Mouse (Mus musculus) forebrain, embryonic 10.5 days (tissue): Measurements from ENCODE around the gene Stkld1. TPM values are rescaled to one million over a fixed set of nuclear protein-coding genes. Genes with fewer than 3 reads are reported as not detected.

Experiments used
- DNase-seq: peaks from one replicate; pipeline ENCODE4 v3.0.0-alpha.2; 2017; ENCODE audit warnings: low spot score; ENCODE audit errors: extremely low spot score
- H3K27ac ChIP-seq: fragments of 300-500 bp; sonication (generic); 2 replicates; pipeline ENCODE4 v1.5.1; 2016; ENCODE audit warnings: mild to moderate bottlenecking
- H3K27me3 ChIP-seq: fragments of 300-500 bp; sonication (generic); 2 replicates; pipeline ENCODE4 v1.6.1; 2016; ENCODE audit warnings: mild to moderate bottlenecking; ENCODE audit not compliant: poor library complexity, severe bottlenecking
- H3K36me3 ChIP-seq: fragments of 300-500 bp; sonication (generic); replicated peaks from 2 replicates; pipeline ENCODE4 v1.6.1; 2016; ENCODE audit warnings: mild to moderate bottlenecking, moderate library complexity
- H3K4me1 ChIP-seq: fragments of 300-500 bp; sonication (generic); 2 replicates; pipeline ENCODE4 v1.6.1; 2016
- H3K4me3 ChIP-seq: fragments of 300-500 bp; sonication (generic); 2 replicates; pipeline ENCODE4 v1.5.1; 2016; ENCODE audit warnings: mild to moderate bottlenecking, moderate library complexity
- H3K9me3 ChIP-seq: fragments of 300-500 bp; sonication (generic); 2 replicates; pipeline ENCODE4 v1.6.1; 2016; ENCODE audit warnings: mild to moderate bottlenecking, moderate library complexity
- WGBS: fragments of 180-500 bp; shearing (Covaris S2); methylation state at CpG from one replicate; pipeline ENCODE4 v1.1.7; 2016; 5-methylcytosine and 5-hydroxymethylcytosine counted together
- polyA plus RNA-seq: library from polyadenylated mRNA; unstranded; fragments of >200 nt; fragmentation: Nextera tagmentation; extraction: Ambion mirVana; gene quantifications from 2 replicates; pipeline ENCODE4 v1.2.1, GENCODE M21; 2016

The Stkld1 gene
- polyA plus RNA-seq, 1 experiment from 2014 or later = 0.09 TPM

DNA sequence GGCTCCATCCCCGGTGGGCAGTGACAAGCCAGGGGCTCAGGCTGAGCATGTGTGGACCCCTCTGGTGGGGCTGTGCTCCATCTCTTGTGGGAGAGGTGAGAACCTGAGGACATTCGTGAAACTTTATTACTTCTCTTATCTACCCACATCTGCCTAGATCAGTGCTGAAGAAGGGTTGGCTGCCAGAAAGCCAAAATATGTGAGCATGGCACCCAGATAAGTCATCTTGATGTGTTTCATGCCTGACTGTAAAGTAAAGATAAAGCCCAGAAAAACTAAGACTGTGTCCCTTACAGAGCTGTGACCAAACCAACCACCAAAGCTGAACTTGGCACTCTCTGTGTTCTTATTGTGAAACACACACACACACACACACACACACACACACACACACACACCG is 60.1 kb downstream of the Stkld1 start:
- DNase-seq = no peak
- H3K27ac ChIP-seq = no peak overlapping the region
- no peaks in the 10 kb centered on the region for H3K9me3 ChIP-seq
- 82% methylated on average over 3 of the region's 3 CpGs for WGBS
- no peak overlapping the region for H3K4me3 ChIP-seq
- no peaks in the 10 kb centered on the region for H3K36me3 ChIP-seq
- H3K27me3 ChIP-seq = no peaks in the 10 kb centered on the region
- H3K4me1 ChIP-seq = no peaks in the 10 kb centered on the region

DNA sequence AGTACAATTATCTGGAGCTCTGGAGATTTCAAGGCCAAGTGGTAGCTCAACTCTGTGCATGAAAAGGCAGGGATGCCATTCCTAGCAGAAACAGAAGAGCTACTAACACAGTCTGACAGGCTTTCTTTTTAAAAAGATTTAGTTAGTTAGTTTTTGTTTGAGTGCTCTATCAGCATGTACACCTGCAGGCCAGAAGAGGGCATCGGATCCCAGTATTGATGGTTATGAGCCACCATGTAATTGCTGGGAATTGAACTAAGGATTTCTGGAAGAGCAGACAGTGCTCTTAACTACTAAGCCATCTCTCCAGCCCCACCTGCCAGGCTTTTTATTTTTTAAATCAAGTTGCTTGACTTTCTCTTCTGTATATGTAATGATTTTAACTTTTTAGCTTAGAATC is 63.7 kb downstream of the Stkld1 start:
- no peak for DNase-seq
- no peaks in the 10 kb centered on the region for H3K4me1 ChIP-seq
- no peak overlapping the region for H3K27ac ChIP-seq
- H3K27me3 ChIP-seq = no peaks in the 10 kb centered on the region
- H3K9me3 ChIP-seq = no peaks in the 10 kb centered on the region
- no peak overlapping the region for H3K4me3 ChIP-seq
- no peaks in the 10 kb centered on the region for H3K36me3 ChIP-seq
- 93% methylated on average over 1 of the region's 1 CpGs for WGBS

GRCm38 (mm10) chr2:26997993-26998392 is 64.1 kb downstream of the Stkld1 start:
- Histone ChIP-seq H3K27me3 (no peaks in the 10 kb centered on the region), H3K4me1 (no peaks in the 10 kb centered on the region), H3K9me3 (no peaks in the 10 kb centered on the region), H3K36me3 (no peaks in the 10 kb centered on the region), H3K4me3 (no peak overlapping the region), H3K27ac (no peak overlapping the region)
- DNase-seq = no peak
- WGBS = 92% methylated on average over 7 of the region's 7 CpGs

Other genes starting within 250 kb of the Stkld1 start
- gene Abo, start 69.1 kb upstream of the Stkld1 start, polyA plus RNA-seq = not detected in 2 replicates
- gene Surf6, start 31.2 kb upstream of the Stkld1 start, polyA plus RNA-seq = 34.4 and 37.1 TPM in 2 replicates
- gene Med22, start 23.4 kb upstream of the Stkld1 start, polyA plus RNA-seq = 112 and 118 TPM in 2 replicates
- gene Rpl7a, start 23.3 kb upstream of the Stkld1 start, polyA plus RNA-seq = 735 and 753 TPM in 2 replicates
- 54.9 and 55.1 TPM in 2 replicates for gene Surf2, start 17.7 kb upstream of the Stkld1 start, polyA plus RNA-seq
- gene Surf1, start 17.5 kb upstream of the Stkld1 start, polyA plus RNA-seq = 46.0 and 47.3 TPM in 2 replicates
- 155 TPM in 2 replicates for gene Surf4, start 119 bp upstream of the Stkld1 start, polyA plus RNA-seq
- gene Rexo4, start 30.3 kb downstream of the Stkld1 start, polyA plus RNA-seq = 57.1 and 59.0 TPM in 2 replicates
- gene Adamts13, start 39.4 kb downstream of the Stkld1 start, polyA plus RNA-seq = not detected in 2 replicates
- 101 and 103 TPM in 2 replicates for gene Cacfd1, start 75.9 kb downstream of the Stkld1 start, polyA plus RNA-seq
- gene Slc2a6, start 94.0 kb downstream of the Stkld1 start, polyA plus RNA-seq = 1.6 and 2.1 TPM in 2 replicates
- not detected in 2 replicates for gene Mymk, start 138.1 kb downstream of the Stkld1 start, polyA plus RNA-seq
- 3.8 and 5.3 TPM in 2 replicates for gene Adamtsl2, start 145.3 kb downstream of the Stkld1 start, polyA plus RNA-seq
- 0.05 and 0.16 TPM in 2 replicates for gene Fam163b, start 208.4 kb downstream of the Stkld1 start, polyA plus RNA-seq
- not detected in 2 replicates for gene Dbh, start 231.2 kb downstream of the Stkld1 start, polyA plus RNA-seq